ENCODE assay signal across 32 mouse cellular contexts in the genomic region with DNA sequence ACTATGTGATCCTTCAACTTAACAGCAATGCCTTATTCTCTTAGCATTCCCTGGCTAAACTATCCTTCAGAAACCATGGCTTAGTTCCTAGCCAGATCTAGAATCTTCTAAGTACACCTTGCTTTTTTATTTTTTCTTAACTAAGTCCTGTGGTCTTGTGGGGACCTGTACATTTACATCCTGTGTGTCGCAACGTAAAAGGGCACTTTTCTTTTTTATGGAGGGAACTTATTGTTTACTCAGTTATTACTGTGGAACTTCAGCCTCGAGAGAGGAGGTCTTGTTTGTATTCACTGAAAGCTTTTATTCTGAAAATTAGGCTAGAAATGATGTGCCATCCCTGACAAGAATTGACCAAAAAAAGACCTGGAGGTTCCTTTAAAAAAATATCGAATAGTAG. TPM values are rescaled to one million over a fixed set of nuclear protein-coding genes. Genes with fewer than 3 reads are reported as not detected.
"Had no signal": no experiment of that assay in that cellular context is flagged by ENCODE, and none has a peak within 500 bp of the region (broad histone marks: within the 10 kb centered on the region; RNA-seq: fewer than 3 reads in every experiment).

No protein-coding gene starts in this region.

- DNase-seq: gastrocnemius, adult 2 months; gastrocnemius, postnatal 10 days; gastrocnemius, postnatal 25 days; heart, adult 2 months; heart, postnatal 4 days; kidney, adult 18-20 months; kidney, adult 8-10 months; kidney, postnatal 10 days; kidney, postnatal 25 days; kidney, postnatal 4 days; liver had no signal

- H3K36me3 ChIP-seq: heart, embryonic 13.5 days; heart, embryonic 15.5 days; hindbrain, embryonic 10.5 days; hindbrain, embryonic 13.5 days; hindbrain, embryonic 15.5 days; limb, embryonic 10.5 days; limb, embryonic 12.5 days had no signal

- H3K4me2 ChIP-seq: heart, embryonic 11.5 days; heart, embryonic 13.5 days; heart, embryonic 15.5 days; hindbrain, embryonic 13.5 days; hindbrain, embryonic 15.5 days; limb, embryonic 12.5 days had no signal

- H3K9ac ChIP-seq: heart, embryonic 13.5 days; heart, embryonic 15.5 days; hindbrain, embryonic 13.5 days; hindbrain, embryonic 15.5 days; limb, embryonic 12.5 days had no signal

- H3K4me1 ChIP-seq: heart, embryonic 13.5 days; heart, embryonic 15.5 days had no signal

- H3K9me3 ChIP-seq: heart, embryonic 13.5 days; heart, embryonic 15.5 days; hindbrain, embryonic 10.5 days; hindbrain, embryonic 13.5 days; hindbrain, embryonic 15.5 days; limb, embryonic 10.5 days; limb, embryonic 12.5 days had no signal

- ATAC-seq: forebrain, embryonic 16.5 days; hindbrain, postnatal 0 days had no signal

- H3K27ac ChIP-seq: gastrocnemius, adult 2 months; heart, adult 2 months; heart, embryonic 13.5 days; heart, embryonic 15.5 days; hindbrain, embryonic 10.5 days; hindbrain, embryonic 13.5 days; hindbrain, embryonic 15.5 days; hindbrain, postnatal 0 days; layer of hippocampus, adult 2 months; left cerebral cortex, adult 2 months; limb, embryonic 10.5 days; limb, embryonic 12.5 days had no signal

- H3K4me3 ChIP-seq: gastrocnemius, adult 2 months; heart, adult 2 months; heart, embryonic 13.5 days; heart, embryonic 15.5 days; hindbrain, embryonic 10.5 days; hindbrain, embryonic 13.5 days; hindbrain, embryonic 15.5 days; layer of hippocampus, adult 2 months; left cerebral cortex, adult 2 months; limb, embryonic 10.5 days; limb, embryonic 12.5 days had no signal

RNA-seq across cellular contexts. Expression of a gene that starts 18.4 kb away (rescaled TPM):
- total RNA-seq: gastrocnemius, adult 2 months; gastrocnemius, postnatal 10 days; gastrocnemius, postnatal 25 days; gastrocnemius, postnatal 4 days; granulocyte monocyte progenitor cell, adult 5-6 weeks; heart, adult 2 months; heart, postnatal 25 days; heart, postnatal 4 days; layer of hippocampus, adult 2 months; layer of hippocampus, postnatal 10 days; layer of hippocampus, postnatal 25 days; left cerebral cortex, adult 2 months; left cerebral cortex, postnatal 14 days; left cerebral cortex, postnatal 36 days had no signal
- polyA plus RNA-seq: frontal cortex, adult 2 months; heart, postnatal 0 days; limb, embryonic 10.5 days; limb, embryonic 12.5 days had no signal

RNA-seq across cellular contexts. Expression of a gene that starts 35.6 kb away (rescaled TPM):
- total RNA-seq: gastrocnemius, adult 2 months; gastrocnemius, postnatal 10 days; gastrocnemius, postnatal 25 days; gastrocnemius, postnatal 4 days; granulocyte monocyte progenitor cell, adult 5-6 weeks; heart, adult 2 months had no signal
- polyA plus RNA-seq: heart, postnatal 0 days had no signal
